ENCODE assay signal across 23 mouse cellular contexts in genomic region chrX:17775886-17776285, GRCm38 (mm10).
DNase-seq lines count a peak whose midpoint lies in the region; ATAC-seq and TF ChIP-seq lines count a peak whose summit lies in the region.
"Had no signal": no experiment of that assay in that cellular context is flagged by ENCODE, and none has a peak within 500 bp of the region (broad histone marks: within the 10 kb centered on the region; RNA-seq: fewer than 3 reads in every experiment).

No protein-coding gene starts in this region.

- H3K4me2 ChIP-seq in myocyte (ENCODE audit: low read depth): peak overlapping the region; percentile 12
- no peak overlapping the region for H3K4me2 ChIP-seq in heart, embryonic 12.5 days
- H3K4me2 ChIP-seq: embryonic facial prominence, embryonic 13.5 days; embryonic facial prominence, embryonic 15.5 days; forebrain, embryonic 13.5 days; forebrain, embryonic 15.5 days had no signal

- H3K4me1 ChIP-seq in cerebellum, adult 2 months (ENCODE audit: control insufficient read depth, insufficient read depth, low read length): no peaks in the 10 kb centered on the region
- no peaks in the 10 kb centered on the region for H3K4me1 ChIP-seq in heart, embryonic 12.5 days (replicated peaks)
- H3K4me1 ChIP-seq: embryonic facial prominence, embryonic 13.5 days; embryonic facial prominence, embryonic 15.5 days; forebrain, embryonic 13.5 days; forebrain, embryonic 15.5 days had no signal

- DNase-seq in Patski (ENCODE audit: low read depth, low spot score): peak; percentile 6
- no peak for DNase-seq in kidney, postnatal 14 days
- DNase-seq in cerebellum, adult 2 months: no peak
- DNase-seq: adrenal gland, adult 2 months; adrenal gland, postnatal 10 days; adrenal gland, postnatal 25 days; cerebellum, adult 11-12 months; cerebellum, adult 8-10 months; cerebellum, adult 9-11 months; cerebellum, postnatal 14 days; cerebellum, postnatal 36 days; embryo, embryonic 11 days; forebrain, postnatal 0 days had no signal

- no peak overlapping the region for H3K9ac ChIP-seq in heart, embryonic 12.5 days
- H3K9ac ChIP-seq: embryonic facial prominence, embryonic 13.5 days; embryonic facial prominence, embryonic 15.5 days; forebrain, embryonic 13.5 days; forebrain, embryonic 15.5 days; forebrain, postnatal 0 days had no signal

- peaks cover 4% of the 10 kb centered on the region; the same call in 1 of the 2 replicates for H3K9me3 ChIP-seq in heart, embryonic 12.5 days (replicated peaks)
- H3K9me3 ChIP-seq: embryonic facial prominence, embryonic 13.5 days; embryonic facial prominence, embryonic 15.5 days; forebrain, embryonic 15.5 days; G1E had no signal

- WGBS in cerebellum, adult 2 months: 100% methylated on average over 1 of the region's 1 CpGs
- 90% methylated on average over 1 of the region's 1 CpGs for WGBS in heart, embryonic 12.5 days

- H3K4me3 ChIP-seq in myocyte: no peak overlapping the region
- no peak overlapping the region for H3K4me3 ChIP-seq in cerebellum, adult 2 months (replicated peaks; ENCODE audit: insufficient read depth, low read depth, low read length)
- H3K4me3 ChIP-seq in heart, embryonic 12.5 days: no peak overlapping the region
- H3K4me3 ChIP-seq: embryonic facial prominence, embryonic 13.5 days; embryonic facial prominence, embryonic 15.5 days; erythroblast, embryonic 14.5 days; forebrain, embryonic 13.5 days; forebrain, embryonic 15.5 days had no signal

- H3ac ChIP-seq in myocyte (ENCODE audit: control insufficient read depth, insufficient read length): no peak overlapping the region

- no peaks in the 10 kb centered on the region for H3K79me2 ChIP-seq in myocyte (ENCODE audit: control insufficient read depth, insufficient read depth)

- TF ChIP-seq CTCF in Patski (IDR thresholded peaks at IDR 0.05): no peak
- TF ChIP-seq CTCF in cerebellum, adult 2 months (IDR thresholded peaks at IDR 0.05; ENCODE audit: borderline replicate concordance, insufficient read depth, low read depth, low read length): no peak

- no peaks in the 10 kb centered on the region for H3K27me3 ChIP-seq in Patski
- no peaks in the 10 kb centered on the region for H3K27me3 ChIP-seq in myocyte (ENCODE audit: control insufficient read depth, insufficient read depth, insufficient read length)
- no peaks in the 10 kb centered on the region for H3K27me3 ChIP-seq in cerebellum, adult 2 months (ENCODE audit: control insufficient read depth, insufficient read depth, low read length)
- H3K27me3 ChIP-seq in heart, embryonic 12.5 days (replicated peaks): no peaks in the 10 kb centered on the region
- H3K27me3 ChIP-seq: CH12.LX; embryonic facial prominence, embryonic 13.5 days; embryonic facial prominence, embryonic 15.5 days; forebrain, embryonic 13.5 days; forebrain, embryonic 15.5 days had no signal

- no peak overlapping the region for H3K27ac ChIP-seq in cerebellum, adult 2 months (ENCODE audit: insufficient read depth, low read length)
- no peak overlapping the region for H3K27ac ChIP-seq in heart, embryonic 12.5 days (ENCODE audit: poor library complexity, severe bottlenecking)
- H3K27ac ChIP-seq: embryonic facial prominence, embryonic 13.5 days; embryonic facial prominence, embryonic 15.5 days; forebrain, embryonic 13.5 days; forebrain, embryonic 15.5 days had no signal

- TF ChIP-seq POLR2A in myocyte (IDR thresholded peaks at IDR 0.05; ENCODE audit: insufficient read length, low read depth): no peak
- TF ChIP-seq POLR2A in cerebellum, adult 2 months (IDR thresholded peaks at IDR 0.05; ENCODE audit: borderline replicate concordance, insufficient read depth, low read length): no peak

- CTCF ChIA-PET in Patski (lab: Charles Lee): no interaction called here

- ATAC-seq in Patski: peak; percentile 82
- no peak for ATAC-seq in heart, embryonic 12.5 days (ENCODE audit: insufficient number of reproducible peaks, low FRiP score)
- ATAC-seq: CD4-positive, CD25-positive, alpha-beta regulatory T cell, adult 4 months; forebrain, embryonic 13.5 days; forebrain, embryonic 15.5 days; forebrain, postnatal 0 days had no signal

- POLR2A ChIA-PET in Patski (lab: Charles Lee): no interaction called here

- in situ Hi-C loops in Patski (cut with MboI; ENCODE audit: low pct_unique_long_range_greater_than_20kb): no loop called here

- H3K36me3 ChIP-seq in myocyte (ENCODE audit: control insufficient read depth, insufficient read depth): no peaks in the 10 kb centered on the region
- no peaks in the 10 kb centered on the region for H3K36me3 ChIP-seq in heart, embryonic 12.5 days
- H3K36me3 ChIP-seq: embryonic facial prominence, embryonic 13.5 days; embryonic facial prominence, embryonic 15.5 days; forebrain, embryonic 15.5 days; G1E had no signal

TF ChIP-seq in myocyte, 11 proteins besides CTCF, POLR2A, EP300 and RAD21:
- TF ChIP-seq POLR2AphosphoS2 (IDR thresholded peaks at IDR 0.05; ENCODE audit: insufficient read length, low read depth) (no peak), MAX (IDR thresholded peaks at IDR 0.05; ENCODE audit: low read depth) (no peak), MYOD1 (IDR thresholded peaks at IDR 0.05; ENCODE audit: control insufficient read depth in 1 of 3, insufficient read length in 2 of 3, low read depth in 2 of 3) (no peak), REST (IDR thresholded peaks at IDR 0.05; ENCODE audit: insufficient read depth, insufficient read length) (no peak), MYOG (IDR thresholded peaks at IDR 0.05; ENCODE audit: control insufficient read depth in 1 of 3, insufficient read depth in 1 of 3, insufficient read length in 2 of 3, low read depth in 2 of 3) (no peak), USF1 (IDR thresholded peaks at IDR 0.05; ENCODE audit: low read depth) (no peak), SRF (IDR thresholded peaks at IDR 0.05; ENCODE audit: control insufficient read depth, insufficient read length, low read depth) (no peak), TCF12 (IDR thresholded peaks at IDR 0.05; ENCODE audit: insufficient read depth, poor library complexity, severe bottlenecking) (no peak), E2F4 (IDR thresholded peaks at IDR 0.05; ENCODE audit: insufficient read depth) (no peak), TCF3 (IDR thresholded peaks at IDR 0.05; ENCODE audit: insufficient read length, low read depth) (no peak), CEBPB (IDR thresholded peaks at IDR 0.05; ENCODE audit: insufficient read depth, poor library complexity, severe bottlenecking) (no peak)
